Mouse (Mus musculus): ENCODE data around the gene Hacl1. TPM values are rescaled to one million over a fixed set of nuclear protein-coding genes. Genes with fewer than 3 reads are reported as not detected.

The Hacl1 gene
- polyA plus RNA-seq, 1 experiment from 2014 or later = 13.4 TPM

- Histone ChIP-seq H3K27me3 (replicated peaks; ENCODE audit: control insufficient read depth, insufficient read depth, low read length) (no peaks in the 10 kb centered on the region), H3K4me2 (ENCODE audit: low read depth, low read length) (no peak overlapping the region), H3K9ac (ENCODE audit: low read depth, low read length) (no peak overlapping the region), H3K9me3 (ENCODE audit: control insufficient read depth, low read length) (no peaks in the 10 kb centered on the region), H3K36me3 (ENCODE audit: control insufficient read depth, insufficient read depth, low read length) (no peaks in the 10 kb centered on the region), H3K4me3 (ENCODE audit: low read depth, low read length) (no peak overlapping the region), H3K4me1 (ENCODE audit: control insufficient read depth, insufficient read depth, low read length) (no peaks in the 10 kb centered on the region), H3K27ac (replicated peaks; ENCODE audit: low read depth, low read length) (no peak overlapping the region)
- WGBS = 55% methylated on average over 7 of the region's 7 CpGs
- peak; percentile 90 for DNase-seq (ENCODE audit: low spot score)
- peak; percentile 74 for ATAC-seq (ENCODE audit: low read depth)
Observed at GRCm38 (mm10) chr14:31569151-31569631, 71.9 kb downstream of the Hacl1 start.

DNA sequence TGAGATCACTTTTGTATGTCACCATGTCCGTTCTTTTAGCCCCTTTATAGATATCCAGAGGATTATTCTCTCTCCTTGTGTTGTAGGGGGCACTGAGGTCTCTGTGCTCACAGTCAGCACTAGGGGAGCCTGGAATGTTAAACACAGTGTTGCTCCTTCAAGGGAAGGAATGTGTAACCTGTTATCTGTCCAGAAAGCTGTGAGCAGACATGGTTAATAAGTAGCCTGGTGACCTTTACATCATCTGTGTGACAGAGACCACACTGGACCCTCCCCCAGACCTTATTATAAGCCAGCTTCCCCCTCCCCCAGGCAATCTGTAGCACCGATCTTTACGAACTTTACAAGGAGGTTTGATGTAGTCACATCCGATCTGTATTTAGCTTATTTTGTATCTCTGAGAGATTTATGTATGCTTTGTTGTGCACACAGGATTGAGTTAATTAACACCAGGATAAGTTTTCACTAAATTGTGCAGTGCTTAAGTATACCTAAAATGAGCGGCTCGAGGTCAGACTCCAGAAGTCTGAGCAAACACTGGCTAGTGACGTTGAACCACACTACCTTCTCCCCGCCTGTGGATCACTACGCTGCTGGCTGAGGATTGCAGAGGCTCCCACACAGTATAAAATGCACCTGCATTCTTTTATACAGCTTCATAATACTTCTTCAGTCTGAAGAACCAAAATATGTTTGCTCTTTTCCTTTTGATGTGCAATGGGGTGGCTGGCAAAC is 75.4 kb downstream of the Hacl1 start:
- ATAC-seq (ENCODE audit: low read depth) = no peak

DNA sequence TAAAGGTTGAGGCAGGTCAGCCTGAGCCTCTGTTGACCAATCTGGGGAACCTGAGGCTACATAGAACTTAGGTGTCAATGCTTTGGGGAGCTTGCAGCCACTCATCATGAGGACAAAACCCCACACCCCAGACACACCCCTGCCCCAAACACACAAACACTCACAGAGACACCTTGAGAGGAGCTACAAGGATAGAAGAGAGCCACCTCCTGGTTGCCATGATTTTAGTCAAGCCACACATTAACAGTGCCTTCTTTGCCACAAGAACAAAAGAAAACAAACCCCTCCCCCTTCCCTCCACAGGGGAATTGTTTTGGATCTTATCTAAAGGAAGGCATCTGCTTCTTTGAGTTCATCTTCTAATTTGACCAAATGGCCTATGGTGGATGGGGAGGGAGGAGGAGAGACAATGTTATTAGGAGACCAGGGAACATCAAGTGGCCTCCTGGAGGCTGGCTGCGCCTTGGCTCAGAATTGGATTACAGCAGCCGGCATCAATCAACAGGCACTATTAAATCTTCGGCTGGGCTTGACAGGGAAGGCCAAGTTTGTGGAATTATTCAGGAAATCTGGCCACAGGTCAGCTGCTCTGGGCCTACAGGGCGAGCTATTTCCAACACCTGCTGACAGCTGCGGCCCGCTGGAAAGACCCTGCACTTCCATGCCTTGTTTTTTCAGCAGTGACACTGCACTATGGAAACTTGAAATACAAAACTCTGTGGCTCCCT is 76.5 kb downstream of the Hacl1 start:
- Histone ChIP-seq H3K27ac (replicated peaks; ENCODE audit: low read depth, low read length) (peak overlapping the region; percentile 42; the same call in 1 of the 2 replicates), H3K4me3 (ENCODE audit: low read depth, low read length) (no peak overlapping the region), H3K27me3 (replicated peaks; ENCODE audit: control insufficient read depth, insufficient read depth, low read length) (no peaks in the 10 kb centered on the region), H3K36me3 (ENCODE audit: control insufficient read depth, insufficient read depth, low read length) (no peaks in the 10 kb centered on the region), H3K9ac (ENCODE audit: low read depth, low read length) (no peak overlapping the region), H3K4me1 (ENCODE audit: control insufficient read depth, insufficient read depth, low read length) (peaks cover 2% of the 10 kb centered on the region; the same call in 1 of the 2 replicates), H3K9me3 (ENCODE audit: control insufficient read depth, low read length) (no peaks in the 10 kb centered on the region), H3K4me2 (ENCODE audit: low read depth, low read length) (no peak overlapping the region)
- 15% methylated on average over 6 of the region's 6 CpGs for WGBS
- ATAC-seq (ENCODE audit: low read depth) (peak; percentile 74), DNase-seq (ENCODE audit: low spot score) (peak; percentile 81)

More for the DNA sequence above, 75.4 kb downstream of the Hacl1 start:
- 47% methylated on average over 9 of the region's 9 CpGs for WGBS
- Histone ChIP-seq H3K9ac (ENCODE audit: low read depth, low read length) (no peak overlapping the region), H3K36me3 (ENCODE audit: control insufficient read depth, insufficient read depth, low read length) (no peaks in the 10 kb centered on the region), H3K4me3 (ENCODE audit: low read depth, low read length) (no peak overlapping the region), H3K9me3 (ENCODE audit: control insufficient read depth, low read length) (no peaks in the 10 kb centered on the region), H3K27me3 (replicated peaks; ENCODE audit: control insufficient read depth, insufficient read depth, low read length) (no peaks in the 10 kb centered on the region), H3K4me2 (ENCODE audit: low read depth, low read length) (no peak overlapping the region), H3K27ac (replicated peaks; ENCODE audit: low read depth, low read length) (peak overlapping the region; percentile 42), H3K4me1 (ENCODE audit: control insufficient read depth, insufficient read depth, low read length) (peaks cover 2% of the 10 kb centered on the region; the same call in 1 of the 2 replicates)
- DNase-seq (ENCODE audit: low spot score) = no peak

DNA sequence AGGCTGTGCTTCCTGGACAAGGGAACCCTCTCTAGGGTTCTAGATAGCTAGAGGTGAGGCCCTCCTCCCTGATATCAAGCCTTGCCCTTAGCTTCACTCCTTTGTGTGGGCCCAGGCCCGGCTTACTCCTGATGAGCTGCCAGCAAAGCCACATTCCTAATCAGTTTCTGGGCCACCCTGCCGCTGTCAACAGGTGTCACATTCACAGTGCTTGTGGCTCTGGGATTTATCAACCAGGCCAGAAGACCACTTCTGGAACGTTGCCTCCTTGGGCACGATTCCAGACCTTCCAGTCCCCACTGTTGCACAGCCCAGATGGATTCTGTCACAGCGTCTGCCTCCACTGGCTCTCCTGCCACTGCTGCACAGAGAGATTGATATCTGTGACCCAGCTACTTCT is 80.2 kb downstream of the Hacl1 start:
- no peak overlapping the region for H3K4me3 ChIP-seq (ENCODE audit: low read depth, low read length)
- no peak overlapping the region for H3K9ac ChIP-seq (ENCODE audit: low read depth, low read length)
- H3K4me1 ChIP-seq (ENCODE audit: control insufficient read depth, insufficient read depth, low read length) = peaks cover 2% of the 10 kb centered on the region; the same call in 1 of the 2 replicates
- no peaks in the 10 kb centered on the region for H3K27me3 ChIP-seq (replicated peaks; ENCODE audit: control insufficient read depth, insufficient read depth, low read length)
- no peaks in the 10 kb centered on the region for H3K9me3 ChIP-seq (ENCODE audit: control insufficient read depth, low read length)
- DNase-seq (ENCODE audit: low spot score) (peak; percentile 65), ATAC-seq (ENCODE audit: low read depth) (peak; percentile 24; the same call in 1 of the 2 replicates)
- H3K36me3 ChIP-seq (ENCODE audit: control insufficient read depth, insufficient read depth, low read length) = no peaks in the 10 kb centered on the region
- no peak overlapping the region for H3K27ac ChIP-seq (replicated peaks; ENCODE audit: low read depth, low read length)
- no peak overlapping the region for H3K4me2 ChIP-seq (ENCODE audit: low read depth, low read length)
- 38% methylated on average over 5 of the region's 5 CpGs for WGBS

- Histone ChIP-seq H3K9me3 (ENCODE audit: control insufficient read depth, low read length) (no peaks in the 10 kb centered on the region), H3K36me3 (ENCODE audit: control insufficient read depth, insufficient read depth, low read length) (no peaks in the 10 kb centered on the region), H3K9ac (ENCODE audit: low read depth, low read length) (no peak overlapping the region), H3K4me1 (ENCODE audit: control insufficient read depth, insufficient read depth, low read length) (peaks cover 2% of the 10 kb centered on the region; the same call in 1 of the 2 replicates), H3K4me3 (ENCODE audit: low read depth, low read length) (no peak overlapping the region), H3K4me2 (ENCODE audit: low read depth, low read length) (no peak overlapping the region), H3K27me3 (replicated peaks; ENCODE audit: control insufficient read depth, insufficient read depth, low read length) (no peaks in the 10 kb centered on the region), H3K27ac (replicated peaks; ENCODE audit: low read depth, low read length) (no peak overlapping the region)
- ATAC-seq (ENCODE audit: low read depth) (no peak), DNase-seq (ENCODE audit: low spot score) (no peak)
- WGBS = 54% methylated on average over 5 of the region's 5 CpGs
Observed at GRCm38 (mm10) chr14:31559216-31559615, 81.9 kb downstream of the Hacl1 start.

DNA sequence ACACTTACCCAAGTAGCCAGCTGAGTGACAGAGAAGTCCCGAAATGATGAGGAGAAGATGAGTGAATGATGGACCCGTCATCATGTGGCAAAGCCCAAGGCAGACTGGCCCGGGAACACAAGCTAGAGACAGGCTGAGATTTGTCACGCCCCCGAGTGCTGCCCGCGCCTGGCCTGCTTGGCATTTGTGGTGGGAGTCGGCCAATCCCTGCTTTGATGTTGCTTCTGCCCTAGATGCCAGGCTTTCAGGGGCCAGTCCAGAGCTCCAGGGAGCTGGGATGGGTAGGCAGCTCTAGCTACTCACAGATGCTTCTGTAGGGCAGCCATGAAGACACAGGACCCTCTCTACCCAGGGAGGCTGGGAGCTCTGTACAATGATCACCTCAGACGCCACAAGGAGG is 83.3 kb downstream of the Hacl1 start:
- Histone ChIP-seq H3K9me3 (ENCODE audit: control insufficient read depth, low read length) (no peaks in the 10 kb centered on the region), H3K27me3 (replicated peaks; ENCODE audit: control insufficient read depth, insufficient read depth, low read length) (no peaks in the 10 kb centered on the region), H3K27ac (replicated peaks; ENCODE audit: low read depth, low read length) (no peak overlapping the region), H3K9ac (ENCODE audit: low read depth, low read length) (no peak overlapping the region), H3K4me2 (ENCODE audit: low read depth, low read length) (no peak overlapping the region), H3K4me1 (ENCODE audit: control insufficient read depth, insufficient read depth, low read length) (peaks cover 2% of the 10 kb centered on the region; the same call in 1 of the 2 replicates), H3K36me3 (ENCODE audit: control insufficient read depth, insufficient read depth, low read length) (no peaks in the 10 kb centered on the region), H3K4me3 (ENCODE audit: low read depth, low read length) (no peak overlapping the region)
- DNase-seq (ENCODE audit: low spot score) = no peak
- 65% methylated on average over 9 of the region's 9 CpGs for WGBS
- no peak for ATAC-seq (ENCODE audit: low read depth)

DNA sequence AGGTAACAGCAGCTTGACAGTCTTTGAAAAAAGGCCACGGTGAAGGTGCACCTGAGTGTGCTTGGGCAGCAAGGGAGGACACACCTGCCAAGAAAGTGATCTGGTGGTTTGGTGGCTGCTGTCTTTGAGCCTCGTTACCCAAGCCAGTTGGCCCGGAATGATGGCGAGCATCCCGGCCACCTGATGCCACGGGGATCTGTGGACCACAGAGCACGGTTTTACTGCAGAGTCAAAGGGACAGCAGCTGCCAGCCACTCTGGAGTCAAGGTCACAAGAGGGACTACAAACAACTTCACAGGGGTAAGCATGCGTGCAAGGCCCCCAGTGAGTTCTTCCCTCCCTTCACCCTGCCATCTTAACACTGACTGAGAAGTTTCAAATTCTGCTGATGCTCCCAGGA is 83.8 kb downstream of the Hacl1 start:
- ATAC-seq (ENCODE audit: low read depth) (no peak), DNase-seq (ENCODE audit: low spot score) (no peak)
- H3K4me3 ChIP-seq (ENCODE audit: low read depth, low read length) = no peak overlapping the region
- H3K27me3 ChIP-seq (replicated peaks; ENCODE audit: control insufficient read depth, insufficient read depth, low read length) = no peaks in the 10 kb centered on the region
- peaks cover 2% of the 10 kb centered on the region; the same call in 1 of the 2 replicates for H3K4me1 ChIP-seq (ENCODE audit: control insufficient read depth, insufficient read depth, low read length)
- H3K9ac ChIP-seq (ENCODE audit: low read depth, low read length) = no peak overlapping the region
- no peak overlapping the region for H3K27ac ChIP-seq (replicated peaks; ENCODE audit: low read depth, low read length)
- 79% methylated on average over 8 of the region's 8 CpGs for WGBS
- no peak overlapping the region for H3K4me2 ChIP-seq (ENCODE audit: low read depth, low read length)
- H3K36me3 ChIP-seq (ENCODE audit: control insufficient read depth, insufficient read depth, low read length) = no peaks in the 10 kb centered on the region
- H3K9me3 ChIP-seq (ENCODE audit: control insufficient read depth, low read length) = no peaks in the 10 kb centered on the region

DNA sequence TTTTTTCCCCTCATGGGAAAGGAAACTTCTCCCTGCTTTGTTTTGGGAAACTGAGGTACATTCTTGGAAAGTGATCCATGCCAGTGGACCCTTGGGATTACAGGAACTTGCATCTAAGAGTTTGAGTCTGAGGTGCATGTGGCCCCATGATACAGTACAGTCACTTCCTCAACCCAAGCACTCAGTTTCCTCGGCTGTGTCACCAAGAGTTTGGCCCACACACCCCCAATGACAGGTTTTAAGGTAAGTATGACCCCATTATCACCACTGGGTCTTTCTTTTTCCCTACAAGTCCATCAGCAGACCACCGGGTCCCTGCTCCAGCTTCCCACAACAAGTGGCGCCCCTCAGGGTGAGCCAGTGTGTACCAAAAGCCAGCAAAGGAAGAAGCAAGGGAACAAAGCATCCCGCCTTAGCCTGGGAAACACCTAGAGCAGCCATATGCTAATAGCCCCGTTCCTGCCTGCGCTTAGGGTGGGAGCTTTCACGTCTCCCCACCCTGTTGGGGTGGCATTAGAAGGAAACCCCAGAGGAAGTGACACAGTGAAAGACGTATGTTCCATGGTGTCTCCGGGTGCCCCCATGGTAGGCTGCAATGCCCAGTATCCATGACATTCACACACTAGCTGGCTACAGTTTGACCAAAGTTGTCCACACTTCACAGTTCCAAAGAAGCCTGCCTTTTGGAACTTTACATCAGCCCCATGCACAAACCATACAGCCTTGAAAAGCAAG is 84.4 kb downstream of the Hacl1 start:
- ATAC-seq (ENCODE audit: low read depth) = no peak
- Histone ChIP-seq H3K27ac (replicated peaks; ENCODE audit: low read depth, low read length) (no peak overlapping the region), H3K4me1 (ENCODE audit: control insufficient read depth, insufficient read depth, low read length) (peaks cover 2% of the 10 kb centered on the region; the same call in 1 of the 2 replicates), H3K9me3 (ENCODE audit: control insufficient read depth, low read length) (no peaks in the 10 kb centered on the region), H3K4me3 (ENCODE audit: low read depth, low read length) (no peak overlapping the region), H3K36me3 (ENCODE audit: control insufficient read depth, insufficient read depth, low read length) (no peaks in the 10 kb centered on the region), H3K4me2 (ENCODE audit: low read depth, low read length) (no peak overlapping the region), H3K27me3 (replicated peaks; ENCODE audit: control insufficient read depth, insufficient read depth, low read length) (no peaks in the 10 kb centered on the region), H3K9ac (ENCODE audit: low read depth, low read length) (no peak overlapping the region)
- 83% methylated on average over 9 of the region's 9 CpGs for WGBS
- no peak for DNase-seq (ENCODE audit: low spot score)

All from embryonic facial prominence, embryonic 14.5 days (tissue).